Mouse (Mus musculus): ENCODE measurements around the gene Ttyh1.

DNA sequence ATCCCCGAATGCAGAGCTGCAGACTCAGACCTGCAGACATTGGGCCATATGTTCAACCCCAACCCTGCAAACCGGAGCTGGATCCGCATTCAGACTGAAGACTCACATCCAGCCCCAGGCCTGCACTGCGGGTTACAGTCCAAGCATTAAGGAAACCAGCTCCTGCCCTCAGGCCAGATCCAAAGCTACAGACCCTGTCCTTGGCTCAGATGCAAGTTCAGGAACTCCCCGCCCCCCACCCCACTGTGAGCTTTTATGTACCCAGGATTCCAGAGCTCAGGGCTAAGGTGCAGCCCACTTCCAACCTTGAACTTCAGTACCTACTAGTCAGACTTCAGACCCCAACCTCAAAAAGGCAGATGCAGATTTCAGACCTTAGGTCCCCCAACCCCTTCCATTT is 5.6 kb downstream of the Ttyh1 start:
- TF ChIP-seq CHD2 (IDR thresholded peaks at IDR 0.05; ENCODE audit: low read depth, low read length) (no peak; the same call in 1 of the 2 replicates), MAFK (IDR thresholded peaks at IDR 0.05; ENCODE audit: insufficient read depth, low read depth, low read length) (no peak), ZC3H11A (IDR thresholded peaks at IDR 0.05; ENCODE audit: borderline replicate concordance, low read depth, low read length) (no peak), HCFC1 (IDR thresholded peaks at IDR 0.05; ENCODE audit: borderline replicate concordance, insufficient read depth, low read length) (no peak)

Data from ES-E14 (cell line).